Mouse (Mus musculus) myocyte (in vitro differentiated cells): Measurements from ENCODE around the gene Nup107. TPM values are rescaled to one million over a fixed set of nuclear protein-coding genes. Genes with fewer than 3 reads are reported as not detected.
"Not testable (repeated sequence)": the region's sequence is repeated elsewhere in the genome, so short reads cannot be mapped to it uniquely, and the experiment has no call there.

ENCODE experiments used
- H3K27me3 ChIP-seq: one replicate; pipeline ENCODE4 v1.6.1; 2011; ENCODE audit not compliant: control insufficient read depth, insufficient read depth, insufficient read length
- H3K36me3 ChIP-seq: one replicate; pipeline ENCODE4 v1.6.1; 2011; ENCODE audit not compliant: control insufficient read depth, insufficient read depth
- H3K4me2 ChIP-seq: one replicate; pipeline ENCODE4 v1.6.1; 2011; ENCODE audit warnings: low read depth, control low read depth
- H3K4me3 ChIP-seq: one replicate; pipeline ENCODE4 v1.5.1; 2011; ENCODE audit warnings: mild to moderate bottlenecking, control low read depth, moderate library complexity
- H3K79me2 ChIP-seq: one replicate; pipeline ENCODE4 v1.6.1; 2011; ENCODE audit not compliant: control insufficient read depth, insufficient read depth
- H3ac ChIP-seq: one replicate; pipeline ENCODE4 v1.6.1; 2011; ENCODE audit not compliant: control insufficient read depth, insufficient read length
- CEBPB ChIP-seq: IDR thresholded peaks from 2 replicates; pipeline ENCODE4 v1.6.1; 2011; ENCODE audit warnings: mild to moderate bottlenecking, moderate library complexity; ENCODE audit not compliant: poor library complexity, insufficient read depth, severe bottlenecking
- E2F4 ChIP-seq: IDR thresholded peaks from one replicate; pipeline ENCODE4 v1.6.1; 2011; ENCODE audit warnings: mild to moderate bottlenecking, control low read depth, moderate library complexity; ENCODE audit not compliant: insufficient read depth
- MAX ChIP-seq: IDR thresholded peaks from one replicate; pipeline ENCODE4 v1.6.1; 2011; ENCODE audit warnings: low read depth, mild to moderate bottlenecking, control low read depth
- MYOD1 ChIP-seq, 3 experiments: IDR thresholded peaks; one replicate each; pipeline ENCODE4 v1.6.1; 2011; ENCODE audit warnings: control low read depth in 2 of 3, low read depth in 2 of 3, mild to moderate bottlenecking in 2 of 3, moderate library complexity in 1 of 3; ENCODE audit not compliant: insufficient read length in 2 of 3, control insufficient read depth in 1 of 3
- MYOG ChIP-seq, 3 experiments: IDR thresholded peaks; one replicate each; pipeline ENCODE4 v1.6.1; 2011; ENCODE audit warnings: control low read depth in 2 of 3, low read depth in 2 of 3, mild to moderate bottlenecking in 2 of 3; ENCODE audit not compliant: insufficient read length in 2 of 3, control insufficient read depth in 1 of 3, insufficient read depth in 1 of 3
- POLR2A ChIP-seq: IDR thresholded peaks from one replicate; pipeline ENCODE4 v1.6.1; 2011; ENCODE audit warnings: low read depth, mild to moderate bottlenecking, control low read depth, moderate library complexity; ENCODE audit not compliant: insufficient read length
- POLR2AphosphoS2 ChIP-seq: IDR thresholded peaks from one replicate; pipeline ENCODE4 v1.6.1; 2011; ENCODE audit warnings: low read depth, control low read depth; ENCODE audit not compliant: insufficient read length
- REST ChIP-seq: IDR thresholded peaks from one replicate; pipeline ENCODE4 v1.6.1; 2011; ENCODE audit warnings: mild to moderate bottlenecking, control low read depth, moderate library complexity; ENCODE audit not compliant: insufficient read depth, insufficient read length
- SRF ChIP-seq: IDR thresholded peaks from one replicate; pipeline ENCODE4 v1.6.1; 2011; ENCODE audit warnings: low read depth; ENCODE audit not compliant: control insufficient read depth, insufficient read length
- TCF12 ChIP-seq: IDR thresholded peaks from one replicate; pipeline ENCODE4 v1.6.1; 2011; ENCODE audit warnings: mild to moderate bottlenecking, control low read depth; ENCODE audit not compliant: poor library complexity, insufficient read depth, severe bottlenecking
- TCF3 ChIP-seq: IDR thresholded peaks from one replicate; pipeline ENCODE4 v1.6.1; 2011; ENCODE audit warnings: low read depth, control low read depth; ENCODE audit not compliant: insufficient read length
- USF1 ChIP-seq: IDR thresholded peaks from one replicate; pipeline ENCODE4 v1.6.1; 2011; ENCODE audit warnings: low read depth, mild to moderate bottlenecking, control low read depth, moderate library complexity
- polyA plus RNA-seq: library from polyadenylated mRNA; unstranded; fragments of >200 nt; fragmentation: generic; extraction: Trizol; gene quantifications from one replicate; pipeline ENCODE4 v1.2.1, GENCODE M21; 2012; ENCODE audit warnings: missing spikeins

The Nup107 gene
- polyA plus RNA-seq, 1 experiment, result 16.8 TPM

GRCm38 (mm10) chr10:117733626-117734025 lies 58.9 kb downstream of the Nup107 start:
- not testable (repeated sequence) for H3K4me3 ChIP-seq, H3K27me3 ChIP-seq, H3ac ChIP-seq, H3K4me2 ChIP-seq, H3K36me3 ChIP-seq, H3K79me2 ChIP-seq

GRCm38 (mm10) chr10:117732962-117733592 lies 59.4 kb downstream of the Nup107 start:
- no peaks in the 10 kb centered on the region for H3K36me3 ChIP-seq
- no peak for TF ChIP-seq TCF12
- H3K27me3 ChIP-seq, result no peaks in the 10 kb centered on the region
- H3K4me3 ChIP-seq, result no peak overlapping the region
- H3K79me2 ChIP-seq, result no peaks in the 10 kb centered on the region
- H3ac ChIP-seq, result no peak overlapping the region
- no peak overlapping the region for H3K4me2 ChIP-seq

- no peaks in the 10 kb centered on the region for H3K27me3 ChIP-seq
- H3K4me3 ChIP-seq, result no peak overlapping the region
- TF ChIP-seq REST (no peak), SRF (no peak), USF1 (no peak), TCF3 (no peak), TCF12 (no peak)
- no peak overlapping the region for H3ac ChIP-seq
- H3K79me2 ChIP-seq, result no peaks in the 10 kb centered on the region
- H3K4me2 ChIP-seq, result no peak overlapping the region
- H3K36me3 ChIP-seq, result no peaks in the 10 kb centered on the region
Observed at GRCm38 (mm10) chr10:117732184-117732583, 60.3 kb downstream of the Nup107 start.

- no peaks in the 10 kb centered on the region for H3K36me3 ChIP-seq
- no peaks in the 10 kb centered on the region for H3K27me3 ChIP-seq
- H3K4me3 ChIP-seq, result no peak overlapping the region
- no peak overlapping the region for H3K4me2 ChIP-seq
- no peaks in the 10 kb centered on the region for H3K79me2 ChIP-seq
- no peak overlapping the region for H3ac ChIP-seq
- TF ChIP-seq TCF12 (no peak), TCF3 (no peak), MAX (no peak), CEBPB (no peak), USF1 (no peak), MYOG (IDR thresholded peaks at IDR 0.05; ENCODE audit: control insufficient read depth in 1 of 3, insufficient read depth in 1 of 3, insufficient read length in 2 of 3, low read depth in 2 of 3) (no peak), MYOD1 (IDR thresholded peaks at IDR 0.05; ENCODE audit: control insufficient read depth in 1 of 3, insufficient read length in 2 of 3, low read depth in 2 of 3) (no peak), POLR2AphosphoS2 (no peak), SRF (no peak), E2F4 (no peak), POLR2A (no peak), REST (no peak)
Observed at GRCm38 (mm10) chr10:117731244-117732101, 61.0 kb downstream of the Nup107 start.

- H3K4me2 ChIP-seq, result no peak overlapping the region
- H3K79me2 ChIP-seq, result no peaks in the 10 kb centered on the region
- no peaks in the 10 kb centered on the region for H3K36me3 ChIP-seq
- H3ac ChIP-seq, result no peak overlapping the region
- no peak for TF ChIP-seq TCF3
- TF ChIP-seq USF1, result no peak
- no peaks in the 10 kb centered on the region for H3K27me3 ChIP-seq
- no peak overlapping the region for H3K4me3 ChIP-seq
Observed at GRCm38 (mm10) chr10:117730637-117731203, 61.8 kb downstream of the Nup107 start.

GRCm38 (mm10) chr10:117730140-117730539 lies 62.4 kb downstream of the Nup107 start:
- Histone ChIP-seq H3ac (no peak overlapping the region), H3K4me2 (no peak overlapping the region), H3K36me3 (no peaks in the 10 kb centered on the region), H3K4me3 (no peak overlapping the region), H3K27me3 (no peaks in the 10 kb centered on the region), H3K79me2 (no peaks in the 10 kb centered on the region)
- TF ChIP-seq CEBPB (no peak), SRF (no peak), POLR2A (no peak), REST (no peak), POLR2AphosphoS2 (no peak), TCF12 (no peak), E2F4 (no peak), MAX (no peak), MYOG (IDR thresholded peaks at IDR 0.05; ENCODE audit: control insufficient read depth in 1 of 3, insufficient read depth in 1 of 3, insufficient read length in 2 of 3, low read depth in 2 of 3) (no peak), TCF3 (no peak), USF1 (no peak), MYOD1 (IDR thresholded peaks at IDR 0.05; ENCODE audit: control insufficient read depth in 1 of 3, insufficient read length in 2 of 3, low read depth in 2 of 3) (no peak)
